Mouse (Mus musculus): Measurements from ENCODE around the gene Hist1h4n. TPM values are rescaled to one million over a fixed set of nuclear protein-coding genes. Genes with fewer than 3 reads are reported as not detected.
A peak's percentile ranks its signal among the peaks of the same experiment; 100 is the strongest.
"Not testable (repeated sequence)": the region's sequence is repeated elsewhere in the genome, so short reads cannot be mapped to it uniquely, and the experiment has no call there.

Gene Hist1h4n
- polyA plus RNA-seq, 1 experiment from 2014 or later, result 10.1 TPM

- peak overlapping the region; percentile 74 for H3K27ac ChIP-seq
- H3K9ac ChIP-seq, result peak overlapping the region; percentile 45; the same call in 1 of the 2 replicates
- peak overlapping the region; percentile 59 for H3K4me2 ChIP-seq (replicated peaks)
- 11% methylated on average over 17 of the region's 21 CpGs for WGBS
- peak overlapping the region; percentile 25 for H3K4me3 ChIP-seq
- H3K9me3 ChIP-seq (replicated peaks), result no peaks in the 10 kb centered on the region
- H3K27me3 ChIP-seq, result 0 out of 2 replicates have a peak, but pooled peaks cover 4% of the 10 kb centered on the region
- peaks cover 23% of the 10 kb centered on the region for H3K4me1 ChIP-seq
- ATAC-seq (ENCODE audit: low FRiP score), result peak; percentile 33
- H3K36me3 ChIP-seq, result no peaks in the 10 kb centered on the region
These were observed 44.0 kb downstream of the Hist1h4n start for GRCm38 (mm10) chr13:21787760-21788593.

- peak; percentile 97 for ATAC-seq (ENCODE audit: low FRiP score)
- Histone ChIP-seq H3K4me2 (replicated peaks) (peak within 1 kb of the TSS; percentile 59), H3K4me1 (peaks cover 31% of the 10 kb centered on the region), H3K4me3 (peak within 1 kb of the TSS; percentile 33), H3K27ac (peak within 1 kb of the TSS; percentile 82), H3K9ac (peak within 1 kb of the TSS; percentile 47)
- H3K9me3 ChIP-seq (replicated peaks); H3K36me3 ChIP-seq; H3K27me3 ChIP-seq: not testable (repeated sequence)
- under 1% methylated on average over 44 of the region's 63 CpGs for WGBS
These were observed 44.9 kb downstream of the Hist1h4n start, which contains the start of the genes Hist1h2an and Hist1h2bp for GRCm38 (mm10) chr13:21786899-21787629. Gene Hist1h2an, minus strand, starts transcription at chr13:21787218. Gene Hist1h2bp, plus strand, starts transcription at chr13:21787461.

- H3K4me1 ChIP-seq, result peaks cover 31% of the 10 kb centered on the region
- WGBS, result 4% methylated on average over 8 of the region's 8 CpGs
- no peak for ATAC-seq (ENCODE audit: low FRiP score)
These were observed 45.7 kb downstream of the Hist1h4n start for GRCm38 (mm10) chr13:21786189-21786898.

GRCm38 (mm10) chr13:21784311-21784710 is 47.7 kb downstream of the Hist1h4n start:
- H3K27me3 ChIP-seq, result no peaks in the 10 kb centered on the region
- no peaks in the 10 kb centered on the region for H3K9me3 ChIP-seq (replicated peaks)
- H3K4me2 ChIP-seq (replicated peaks), result peak overlapping the region; percentile 71
- peak overlapping the region; percentile 76 for H3K27ac ChIP-seq
- WGBS, result 21% methylated on average over 6 of the region's 6 CpGs
- H3K4me3 ChIP-seq, result no peak overlapping the region
- no peaks in the 10 kb centered on the region for H3K36me3 ChIP-seq
- H3K9ac ChIP-seq, result peak overlapping the region; percentile 44; the same call in 1 of the 2 replicates
- no peak for ATAC-seq (ENCODE audit: low FRiP score)
- H3K4me1 ChIP-seq, result peaks cover 33% of the 10 kb centered on the region

More at GRCm38 (mm10) chr13:21786189-21786898, 45.7 kb downstream of the Hist1h4n start:
- H3K9ac ChIP-seq, result peak overlapping the region; percentile 47
- H3K36me3 ChIP-seq, result no peaks in the 10 kb centered on the region
- peak overlapping the region; percentile 59 for H3K4me2 ChIP-seq (replicated peaks)
- H3K4me3 ChIP-seq, result peak overlapping the region; percentile 33
- H3K27ac ChIP-seq, result peak overlapping the region; percentile 82
- no peaks in the 10 kb centered on the region for H3K9me3 ChIP-seq (replicated peaks)
- H3K27me3 ChIP-seq, result 0 out of 2 replicates have a peak, but pooled peaks cover 4% of the 10 kb centered on the region

- 2% methylated on average over 9 of the region's 9 CpGs for WGBS
These were observed 48.2 kb downstream of the Hist1h4n start for GRCm38 (mm10) chr13:21783734-21784161.

GRCm38 (mm10) chr13:21783255-21783617 is 48.8 kb downstream of the Hist1h4n start, which contains the start of gene Hist1h3i:
Gene Hist1h3i, minus strand, starts transcription at chr13:21783370.
- H3K4me1 ChIP-seq, result peaks cover 32% of the 10 kb centered on the region
- peak within 1 kb of the TSS; percentile 71 for H3K4me2 ChIP-seq (replicated peaks)
- H3K4me3 ChIP-seq, result peak within 1 kb of the TSS; percentile 39
- no peaks in the 10 kb centered on the region for H3K27me3 ChIP-seq
- no peaks in the 10 kb centered on the region for H3K9me3 ChIP-seq (replicated peaks)
- no peaks in the 10 kb centered on the region for H3K36me3 ChIP-seq
- ATAC-seq (ENCODE audit: low FRiP score), result peak; percentile 69
- under 1% methylated on average over 15 of the region's 20 CpGs for WGBS
- H3K27ac ChIP-seq, result peak within 1 kb of the TSS; percentile 86
- peak within 1 kb of the TSS; percentile 66 for H3K9ac ChIP-seq

More at GRCm38 (mm10) chr13:21783734-21784161, 48.2 kb downstream of the Hist1h4n start:
- peak overlapping the region; percentile 71 for H3K4me2 ChIP-seq (replicated peaks)
- no peaks in the 10 kb centered on the region for H3K27me3 ChIP-seq
- no peak for ATAC-seq (ENCODE audit: low FRiP score)
- H3K4me1 ChIP-seq, result peaks cover 33% of the 10 kb centered on the region
- H3K9ac ChIP-seq, result peak overlapping the region; percentile 44
- H3K9me3 ChIP-seq (replicated peaks), result no peaks in the 10 kb centered on the region
- peak overlapping the region; percentile 76 for H3K27ac ChIP-seq
- H3K36me3 ChIP-seq, result no peaks in the 10 kb centered on the region
- peak overlapping the region; percentile 39 for H3K4me3 ChIP-seq

GRCm38 (mm10) chr13:21782361-21783254 is 49.4 kb downstream of the Hist1h4n start:
- peak overlapping the region; percentile 86 for H3K27ac ChIP-seq
- peak overlapping the region; percentile 39 for H3K4me3 ChIP-seq
- peak overlapping the region; percentile 66 for H3K9ac ChIP-seq
- WGBS, result 2% methylated on average over 14 of the region's 35 CpGs
- not testable (repeated sequence) for H3K36me3 ChIP-seq; H3K9me3 ChIP-seq (replicated peaks); H3K27me3 ChIP-seq; ATAC-seq (ENCODE audit: low FRiP score)
- peak overlapping the region; percentile 71 for H3K4me2 ChIP-seq (replicated peaks)
- H3K4me1 ChIP-seq, result peaks cover 28% of the 10 kb centered on the region

Small RNA genes within 50 kb of the gene (microRNA-seq; reads per million reads assigned to microRNA genes)
- gene Gm19658 (not detected), gene Gm44346 (not detected), gene Gm44466 (not detected)

Other genes with a start within 250 kb of the Hist1h4n start
- not detected in 2 replicates for gene Olfr1362, start 218.2 kb downstream of the Hist1h4n start, polyA plus RNA-seq (2016; fragmentation: Nextera tagmentation; extraction: Ambion mirVana)
- 0.07 TPM in 1 of 2 replicates, not detected in the other for gene Olfr11, start 189.7 kb downstream of the Hist1h4n start, polyA plus RNA-seq (2016; fragmentation: Nextera tagmentation; extraction: Ambion mirVana)
- not detected in 2 replicates for gene Olfr1361, start 168.8 kb downstream of the Hist1h4n start, polyA plus RNA-seq (2016; fragmentation: Nextera tagmentation; extraction: Ambion mirVana)
- gene Olfr1360, start 154.8 kb downstream of the Hist1h4n start, polyA plus RNA-seq (2016; fragmentation: Nextera tagmentation; extraction: Ambion mirVana), result not detected in 2 replicates
- gene Olfr1359, start 134.1 kb downstream of the Hist1h4n start, polyA plus RNA-seq (2016; fragmentation: Nextera tagmentation; extraction: Ambion mirVana), result not detected in 2 replicates
- 3.6 and 4.4 TPM in 2 replicates for gene Hist1h2bl, start 116.1 kb downstream of the Hist1h4n start, polyA plus RNA-seq (2016; fragmentation: Nextera tagmentation; extraction: Ambion mirVana)
- gene Hist1h2ai, start 115.8 kb downstream of the Hist1h4n start, polyA plus RNA-seq (2016; fragmentation: Nextera tagmentation; extraction: Ambion mirVana), result 17.3 and 29.5 TPM in 2 replicates
- gene Hist1h3h, start 114.5 kb downstream of the Hist1h4n start, polyA plus RNA-seq (2016; fragmentation: Nextera tagmentation; extraction: Ambion mirVana), result 8.9 and 18.3 TPM in 2 replicates
- 2.6 and 4.9 TPM in 2 replicates for gene Hist1h2bm, start 110.2 kb downstream of the Hist1h4n start, polyA plus RNA-seq (2016; fragmentation: Nextera tagmentation; extraction: Ambion mirVana)
- 0.98 and 1.0 TPM in 2 replicates for gene Hist1h4j, start 97.1 kb downstream of the Hist1h4n start, polyA plus RNA-seq (2016; fragmentation: Nextera tagmentation; extraction: Ambion mirVana)
- gene Hist1h4k, start 81.7 kb downstream of the Hist1h4n start, polyA plus RNA-seq (2016; fragmentation: Nextera tagmentation; extraction: Ambion mirVana), result 2.9 TPM in 1 of 2 replicates, not detected in the other
- gene Hist1h2ak, start 78.4 kb downstream of the Hist1h4n start, polyA plus RNA-seq (2016; fragmentation: Nextera tagmentation; extraction: Ambion mirVana), result 12.2 and 28.3 TPM in 2 replicates
- gene Hist1h2bn, start 78.1 kb downstream of the Hist1h4n start, polyA plus RNA-seq (2016; fragmentation: Nextera tagmentation; extraction: Ambion mirVana), result 2.2 and 2.8 TPM in 2 replicates
- 23.2 and 23.6 TPM in 2 replicates for gene Hist1h1b, start 51.6 kb downstream of the Hist1h4n start, polyA plus RNA-seq (2016; fragmentation: Nextera tagmentation; extraction: Ambion mirVana)
- 87.0 and 110 TPM in 2 replicates for gene Hist1h3i, start 48.8 kb downstream of the Hist1h4n start, polyA plus RNA-seq (2016; fragmentation: Nextera tagmentation; extraction: Ambion mirVana)
- 5.2 TPM in 1 of 2 replicates, not detected in the other for gene Hist1h2an, start 45.0 kb downstream of the Hist1h4n start, polyA plus RNA-seq (2016; fragmentation: Nextera tagmentation; extraction: Ambion mirVana)
- 1.9 and 2.4 TPM in 2 replicates for gene Hist1h2bp, start 44.7 kb downstream of the Hist1h4n start, polyA plus RNA-seq (2016; fragmentation: Nextera tagmentation; extraction: Ambion mirVana)
- 14.1 and 15.3 TPM in 2 replicates for gene Hist1h2bq, start 22.0 kb downstream of the Hist1h4n start, polyA plus RNA-seq (2016; fragmentation: Nextera tagmentation; extraction: Ambion mirVana)
- gene Hist1h2ao, start 21.7 kb downstream of the Hist1h4n start, polyA plus RNA-seq (2016; fragmentation: Nextera tagmentation; extraction: Ambion mirVana), result 3.4 TPM in 1 of 2 replicates, not detected in the other
- not detected in 2 replicates for gene Hist1h4m, start 20.4 kb downstream of the Hist1h4n start, polyA plus RNA-seq (2016; fragmentation: Nextera tagmentation; extraction: Ambion mirVana)
- gene Hist1h2ap, start 1.3 kb upstream of the Hist1h4n start, polyA plus RNA-seq (2016; fragmentation: Nextera tagmentation; extraction: Ambion mirVana), result 2,700 and 3,374 TPM in 2 replicates
- 14.3 and 15.1 TPM in 2 replicates for gene Hist1h2br, start 1.5 kb upstream of the Hist1h4n start, polyA plus RNA-seq (2016; fragmentation: Nextera tagmentation; extraction: Ambion mirVana)
- gene Zfp184, start 112.9 kb upstream of the Hist1h4n start, polyA plus RNA-seq (2016; fragmentation: Nextera tagmentation; extraction: Ambion mirVana), result 19.1 and 20.5 TPM in 2 replicates
- gene Pom121l2, start 149.0 kb upstream of the Hist1h4n start, polyA plus RNA-seq (2016; fragmentation: Nextera tagmentation; extraction: Ambion mirVana), result 0.14 TPM in 1 of 2 replicates, not detected in the other
- gene Prss16, start 177.5 kb upstream of the Hist1h4n start, polyA plus RNA-seq (2016; fragmentation: Nextera tagmentation; extraction: Ambion mirVana), result 0.23 and 0.48 TPM in 2 replicates
- 17.9 TPM in 1 of 2 replicates, not detected in the other for gene Hist1h2ah, start 203.4 kb upstream of the Hist1h4n start, polyA plus RNA-seq (2016; fragmentation: Nextera tagmentation; extraction: Ambion mirVana)
- 5.5 and 9.1 TPM in 2 replicates for gene Hist1h2bk, start 203.7 kb upstream of the Hist1h4n start, polyA plus RNA-seq (2016; fragmentation: Nextera tagmentation; extraction: Ambion mirVana)
- 18.2 and 20.9 TPM in 2 replicates for gene Hist1h4i, start 209.2 kb upstream of the Hist1h4n start, polyA plus RNA-seq (2016; fragmentation: Nextera tagmentation; extraction: Ambion mirVana)
- gene Hist1h2ag, start 210.7 kb upstream of the Hist1h4n start, polyA plus RNA-seq (2016; fragmentation: Nextera tagmentation; extraction: Ambion mirVana), result 52.7 and 56.3 TPM in 2 replicates
- 7.2 and 11.9 TPM in 2 replicates for gene Hist1h2bj, start 211.0 kb upstream of the Hist1h4n start, polyA plus RNA-seq (2016; fragmentation: Nextera tagmentation; extraction: Ambion mirVana)